Mouse (Mus musculus): ENCODE measurements around the gene Inpp5d.

Gene Inpp5d

DNA sequence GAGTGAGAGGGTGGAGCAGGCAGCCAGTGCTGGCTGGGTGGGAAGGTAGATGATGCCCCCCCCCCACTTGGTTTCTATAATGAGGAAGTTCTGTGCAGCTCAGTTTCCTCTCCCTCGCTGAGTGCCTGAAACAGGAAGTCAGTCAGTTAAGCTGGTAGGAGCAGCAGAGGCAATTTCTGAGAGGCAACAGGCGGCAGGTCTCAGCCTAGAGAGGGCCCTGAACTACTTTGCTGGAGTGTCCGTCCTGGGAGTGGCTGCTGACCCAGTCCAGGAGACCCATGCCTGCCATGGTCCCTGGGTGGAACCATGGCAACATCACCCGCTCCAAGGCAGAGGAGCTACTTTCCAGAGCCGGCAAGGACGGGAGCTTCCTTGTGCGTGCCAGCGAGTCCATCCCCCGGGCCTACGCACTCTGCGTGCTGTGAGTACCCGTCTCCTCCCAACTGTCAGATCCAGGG lies at the start of gene Inpp5d:
TSS of gene Inpp5d (plus strand) at position 102 of the 458 bp plus-strand sequence.
- no peak for DNase-seq (ENCODE audit: low spot score in 2 of 2)

DNA sequence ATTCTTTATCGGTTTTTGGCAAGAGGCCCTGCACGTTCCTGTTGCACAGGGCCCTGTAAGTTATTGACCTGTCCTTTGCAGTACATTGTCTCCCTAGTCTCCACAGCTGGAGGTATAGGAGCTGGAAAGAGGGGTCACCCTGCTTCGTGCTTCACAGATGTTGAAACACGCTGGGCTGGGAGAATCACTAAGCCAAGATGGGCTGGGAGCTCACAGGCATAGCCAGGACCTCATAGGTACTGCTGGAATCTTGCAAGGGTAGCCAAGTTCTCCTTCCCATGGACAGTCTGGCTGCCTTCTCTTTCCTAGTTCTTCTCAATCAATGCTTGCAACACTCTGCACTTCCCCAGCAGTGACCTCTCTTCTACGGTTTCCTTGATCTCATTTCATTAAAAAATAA lies 46.9 kb upstream of the Inpp5d start:
- no peak for DNase-seq (ENCODE audit: low spot score in 2 of 2)

DNA sequence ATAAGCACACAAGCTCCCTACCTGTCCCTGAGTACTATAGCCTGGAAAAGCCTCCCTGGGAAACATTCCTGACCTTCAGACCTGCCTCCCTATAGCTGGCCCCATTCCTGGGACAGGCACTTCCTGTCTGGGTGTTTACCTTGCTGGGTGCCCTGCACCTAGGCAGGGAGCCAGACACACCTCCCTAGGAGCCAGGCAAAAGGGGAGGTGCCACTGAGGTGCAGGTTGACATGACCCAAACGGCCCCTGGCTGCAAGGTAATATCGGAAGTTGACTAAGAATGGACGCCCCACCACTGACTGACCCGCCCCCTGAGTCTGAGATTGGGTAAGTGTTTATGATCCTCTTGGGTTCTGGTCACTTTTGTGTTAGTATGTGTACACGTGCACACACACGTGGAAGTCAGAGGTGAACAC lies 46.3 kb upstream of the Inpp5d start, which contains the start of gene Ngef:
TSS of gene Ngef (minus strand) at position 71 of the 416 bp plus-strand sequence.
- no peak for DNase-seq (ENCODE audit: low spot score in 2 of 2)

DNA sequence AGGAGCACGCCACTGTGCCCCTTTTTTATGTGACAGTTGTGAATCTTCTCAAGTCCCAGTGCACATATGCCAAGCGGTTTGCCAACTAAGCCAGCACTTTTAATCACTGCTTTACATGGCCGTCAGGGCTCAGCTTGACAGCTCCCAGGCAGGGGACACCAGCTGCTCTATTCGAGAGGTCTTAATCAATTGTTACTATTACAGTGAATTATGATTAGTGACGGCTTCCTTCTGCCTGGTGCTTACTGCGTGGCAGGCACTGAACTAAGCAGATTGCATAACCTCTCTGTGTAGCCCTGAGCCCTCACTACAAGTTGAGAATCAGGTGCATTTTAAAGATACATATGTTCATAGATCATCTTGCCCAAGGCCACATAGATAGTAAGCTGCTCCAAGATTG lies 45.8 kb upstream of the Inpp5d start:
- no peak for DNase-seq (ENCODE audit: low spot score in 2 of 2)

DNA sequence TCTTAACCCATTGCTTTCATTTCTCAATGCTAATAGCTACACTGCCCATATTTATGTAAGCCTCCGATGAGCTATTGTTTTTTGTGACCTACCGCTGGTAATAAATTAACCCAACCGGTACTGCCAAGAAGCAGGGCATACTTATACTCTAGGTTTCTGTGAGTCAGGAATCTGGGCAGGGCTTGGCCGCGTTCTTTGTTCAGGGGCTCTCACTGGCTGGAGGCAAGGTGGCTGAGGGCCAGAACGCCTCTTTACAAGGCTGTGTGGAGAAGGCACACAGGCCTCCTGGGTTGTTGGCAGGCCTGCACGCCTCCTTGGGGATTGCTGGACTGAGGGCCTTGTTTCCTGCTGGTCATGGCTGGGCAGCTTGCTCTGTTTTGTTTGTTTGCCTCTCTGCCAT lies 45.3 kb upstream of the Inpp5d start:
- DNase-seq (ENCODE audit: low spot score in 2 of 2): no peak

DNA sequence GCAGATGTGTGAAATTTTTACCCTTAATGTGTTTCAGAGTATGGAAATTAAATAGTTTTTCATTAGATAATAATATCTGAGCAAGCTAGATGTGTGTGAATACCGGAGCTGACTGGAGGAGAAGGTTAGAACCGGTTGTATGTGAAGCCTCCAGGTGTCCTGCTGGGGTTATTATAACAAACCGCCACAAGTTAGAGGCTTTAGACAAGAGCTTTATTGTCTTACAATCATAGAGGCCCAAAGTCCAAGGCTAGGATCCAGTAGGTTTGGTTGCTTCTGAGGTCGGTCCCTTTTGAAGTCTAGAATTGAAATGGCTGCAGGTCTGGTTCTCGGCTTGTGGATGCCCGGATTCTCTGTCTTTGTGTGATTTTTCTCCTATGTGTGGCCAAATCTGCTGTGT lies 41.1 kb upstream of the Inpp5d start:
- DNase-seq (ENCODE audit: low spot score in 2 of 2): no peak

DNA sequence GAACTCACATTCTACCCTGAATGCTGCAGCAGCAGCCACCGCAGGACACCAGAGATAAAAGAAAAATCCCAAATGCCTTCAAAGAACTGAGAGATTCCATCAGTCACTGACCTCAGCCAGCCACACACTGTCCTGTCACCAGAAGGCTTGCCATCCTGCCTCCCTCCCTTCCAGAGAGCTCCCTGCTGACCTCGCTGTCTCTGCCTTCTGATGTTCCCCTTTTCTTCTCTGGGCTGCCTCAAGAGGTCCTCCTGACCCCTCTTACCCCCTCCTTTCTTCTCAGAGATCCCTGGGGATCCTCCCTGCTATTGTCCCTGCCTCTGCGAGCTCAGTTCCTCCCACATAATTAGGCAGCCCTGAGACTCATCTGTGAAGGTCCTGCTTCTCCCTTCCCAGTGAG lies 39.3 kb upstream of the Inpp5d start:
- DNase-seq (ENCODE audit: low spot score in 2 of 2): no peak

DNA sequence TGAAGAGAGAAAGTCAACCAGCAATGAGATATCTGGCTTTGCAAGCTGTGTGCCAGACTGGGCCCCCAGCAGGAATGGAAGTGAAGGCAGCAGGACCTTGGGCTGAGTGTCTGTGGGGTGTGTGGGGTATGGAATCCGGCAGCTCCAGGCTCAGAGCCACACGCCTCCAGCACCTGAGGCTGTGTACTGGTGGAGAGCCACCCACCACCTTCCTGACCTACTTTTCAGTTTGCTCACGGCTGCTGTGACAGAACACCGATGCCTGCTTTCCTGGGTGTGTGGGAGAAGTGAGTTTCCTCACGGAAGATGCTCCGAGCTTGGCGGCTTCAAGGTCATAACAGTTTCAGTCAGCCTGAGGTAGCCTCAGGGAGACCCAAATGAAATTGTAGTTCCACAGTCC lies 30.9 kb upstream of the Inpp5d start:
- DNase-seq (ENCODE audit: low spot score in 2 of 2): peak in 1 of 2 experiments; percentile 34

DNA sequence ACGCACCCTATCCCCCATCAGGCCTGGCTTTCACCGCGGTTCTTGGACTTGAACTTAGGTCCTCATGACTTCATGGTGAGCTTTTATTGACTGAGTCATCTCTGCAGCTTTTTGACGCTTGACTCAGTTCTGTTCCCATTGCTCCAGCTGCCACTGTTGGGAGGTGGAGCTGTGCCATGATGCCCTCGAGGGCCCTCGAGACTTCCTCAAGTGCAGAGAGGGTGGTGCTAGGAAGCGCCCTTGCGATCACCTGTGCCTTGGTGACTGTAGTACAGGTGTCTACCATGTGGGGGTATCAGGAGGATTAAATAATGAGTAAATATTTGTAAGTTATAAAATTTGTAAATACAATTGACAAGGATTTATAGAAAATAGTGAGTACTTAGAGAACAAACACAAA lies 30.1 kb upstream of the Inpp5d start:
- no peak for DNase-seq (ENCODE audit: low spot score in 2 of 2)

DNA sequence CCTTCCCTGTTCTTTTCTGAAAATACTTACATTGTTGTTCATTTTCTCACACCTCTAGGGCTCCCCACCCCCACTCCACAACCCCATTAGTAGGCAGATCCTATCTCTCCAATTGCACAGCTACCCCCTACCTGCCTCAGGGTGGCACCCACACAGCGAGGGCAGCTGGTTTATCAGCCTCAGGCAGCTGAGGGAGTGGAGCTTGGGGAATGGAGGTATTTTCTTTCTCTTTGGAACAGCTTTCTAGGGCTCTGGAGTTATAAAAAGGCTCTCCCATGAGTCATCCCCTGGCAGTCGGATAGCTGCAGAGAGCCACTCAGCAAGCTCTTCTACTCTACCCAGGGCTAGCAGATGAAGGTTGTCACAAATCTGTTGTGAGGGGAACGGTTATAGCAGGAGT lies 25.9 kb upstream of the Inpp5d start:
- peak in 1 of 2 experiments; percentile 23 for DNase-seq (ENCODE audit: low spot score in 2 of 2)

DNA sequence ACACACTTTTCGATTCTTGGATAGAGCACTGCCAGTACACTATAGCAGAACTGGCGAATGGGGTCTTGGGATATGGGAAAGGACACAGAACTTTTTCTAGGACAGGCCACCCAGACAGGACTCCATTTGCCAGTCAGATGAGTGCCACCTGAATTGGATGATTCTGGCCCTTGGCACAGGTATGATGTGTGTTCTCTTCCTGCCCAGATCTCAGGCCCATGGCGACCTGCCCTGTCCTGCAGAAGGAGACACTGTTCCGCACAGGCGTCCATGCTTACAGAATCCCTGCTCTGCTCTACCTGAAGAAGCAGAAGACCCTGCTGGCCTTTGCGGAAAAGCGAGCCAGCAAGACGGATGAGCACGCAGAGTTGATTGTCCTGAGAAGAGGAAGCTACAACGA lies 25.4 kb upstream of the Inpp5d start:
- no peak for DNase-seq (ENCODE audit: low spot score in 2 of 2)

DNA sequence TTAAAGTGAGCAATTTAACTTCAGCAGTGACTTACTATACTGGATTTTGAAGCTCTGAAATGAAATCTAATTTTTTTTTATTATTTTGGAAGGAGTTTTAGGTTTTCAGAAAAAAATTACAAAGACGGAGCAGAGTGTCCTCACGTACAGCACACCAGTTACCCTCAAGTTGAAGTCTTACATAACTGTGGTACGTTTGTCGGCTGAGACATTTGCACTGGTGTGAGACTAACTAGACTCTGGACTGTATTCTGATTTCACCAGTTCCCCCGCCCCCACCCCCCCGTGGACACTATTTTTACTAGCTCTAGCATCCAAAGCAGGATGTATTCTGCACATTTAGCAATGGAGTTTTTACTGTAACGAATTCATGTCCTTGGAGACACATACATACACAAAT lies 19.6 kb upstream of the Inpp5d start:
- DNase-seq (ENCODE audit: low spot score in 2 of 2): no peak

DNA sequence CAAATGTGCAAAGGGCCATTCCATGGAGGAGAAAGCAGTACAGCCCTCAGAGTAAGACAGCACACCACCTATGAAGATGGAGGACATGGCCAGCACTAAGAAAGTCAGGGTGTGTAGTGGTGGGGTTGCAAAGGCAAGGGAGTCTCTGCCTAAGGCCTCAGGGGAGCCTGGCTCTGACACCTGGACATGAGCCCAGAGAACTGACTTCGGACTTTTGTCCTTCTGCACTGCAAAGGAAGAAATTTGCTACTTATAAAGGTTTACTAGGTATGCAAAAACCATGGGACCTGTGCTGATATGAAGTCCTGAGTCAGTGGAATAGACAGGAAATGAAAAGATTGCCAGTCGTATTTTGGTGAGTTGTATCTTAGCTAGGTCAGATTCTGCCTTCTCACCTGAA lies 18.3 kb upstream of the Inpp5d start:
- no peak for DNase-seq (ENCODE audit: low spot score in 2 of 2)

DNA sequence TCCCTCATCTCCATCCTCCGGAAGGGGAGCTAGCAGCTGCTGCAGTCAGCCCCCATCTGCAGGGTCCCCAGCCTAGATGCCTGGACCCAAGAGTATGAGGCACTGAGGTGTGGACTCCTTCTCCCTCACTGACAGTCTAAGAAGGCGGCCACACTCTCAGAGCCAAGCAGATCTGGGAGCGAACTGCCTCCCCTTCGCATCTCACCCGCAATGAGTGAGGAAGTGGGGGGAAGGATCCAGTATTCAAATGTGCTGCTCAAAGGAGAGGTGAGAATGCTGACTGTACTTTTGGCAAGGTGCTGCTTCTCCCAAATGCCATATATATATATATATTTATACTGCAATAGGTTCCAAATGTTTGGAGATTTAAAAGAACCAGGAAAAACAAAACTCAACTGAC lies 16.7 kb upstream of the Inpp5d start:
- no peak for DNase-seq (ENCODE audit: low spot score in 2 of 2)

DNA sequence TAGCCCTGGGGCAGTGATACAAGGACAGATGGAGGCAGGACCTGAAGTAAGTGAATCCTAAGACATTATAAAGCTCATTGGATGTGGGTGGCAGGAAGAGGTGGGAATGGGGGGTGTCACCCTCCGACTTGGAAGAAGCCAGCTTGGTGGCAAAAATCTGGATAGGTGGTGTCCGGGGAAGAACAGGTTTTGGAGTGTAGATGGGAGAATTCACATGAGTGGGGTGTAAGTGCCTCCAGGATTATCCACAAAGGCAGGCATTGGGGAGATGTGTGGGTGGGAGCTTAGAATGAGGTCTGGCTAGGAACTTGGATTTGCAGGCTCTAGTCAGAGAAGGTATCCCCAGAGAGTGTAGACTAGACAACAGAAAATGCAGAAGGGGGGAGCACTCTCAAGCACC lies 14.8 kb upstream of the Inpp5d start:
- no peak for DNase-seq (ENCODE audit: low spot score in 2 of 2)

DNA sequence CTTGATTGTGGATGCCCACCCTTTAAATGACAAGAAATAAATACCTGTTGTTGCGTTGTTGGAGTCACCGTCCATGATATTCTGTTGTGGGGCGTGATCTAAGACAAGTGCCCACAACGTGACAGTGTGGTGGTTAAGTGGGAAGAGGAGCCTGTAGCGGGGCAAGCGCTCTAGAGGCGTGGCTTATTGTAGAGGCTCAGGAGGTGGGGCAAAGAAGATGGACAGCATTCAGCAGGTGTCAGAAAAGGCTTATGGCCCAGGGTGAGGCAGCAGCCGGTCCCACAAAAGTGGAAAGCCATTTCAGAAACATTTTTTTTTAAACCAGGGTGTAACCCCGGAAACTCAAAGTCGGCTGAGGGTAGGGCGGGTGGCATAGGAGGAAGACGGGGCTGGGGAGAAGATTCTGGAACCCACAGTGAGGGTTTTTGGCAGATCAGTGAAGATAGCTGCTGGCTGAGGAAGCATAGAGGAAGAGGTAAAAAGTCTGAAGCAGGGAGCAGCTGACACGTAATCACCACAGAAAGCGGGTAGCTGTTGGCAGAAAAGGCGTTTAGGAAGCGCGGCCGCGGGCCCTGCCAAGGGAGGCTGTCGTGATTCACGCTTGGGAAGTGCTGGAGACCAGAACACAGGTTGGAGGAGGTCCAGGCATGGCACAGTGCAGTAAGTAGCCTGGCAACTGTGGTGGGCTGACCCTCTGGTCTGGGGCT lies 12.6 kb upstream of the Inpp5d start:
- DNase-seq (ENCODE audit: low spot score in 2 of 2): peak in 1 of 2 experiments; percentile 54

DNA sequence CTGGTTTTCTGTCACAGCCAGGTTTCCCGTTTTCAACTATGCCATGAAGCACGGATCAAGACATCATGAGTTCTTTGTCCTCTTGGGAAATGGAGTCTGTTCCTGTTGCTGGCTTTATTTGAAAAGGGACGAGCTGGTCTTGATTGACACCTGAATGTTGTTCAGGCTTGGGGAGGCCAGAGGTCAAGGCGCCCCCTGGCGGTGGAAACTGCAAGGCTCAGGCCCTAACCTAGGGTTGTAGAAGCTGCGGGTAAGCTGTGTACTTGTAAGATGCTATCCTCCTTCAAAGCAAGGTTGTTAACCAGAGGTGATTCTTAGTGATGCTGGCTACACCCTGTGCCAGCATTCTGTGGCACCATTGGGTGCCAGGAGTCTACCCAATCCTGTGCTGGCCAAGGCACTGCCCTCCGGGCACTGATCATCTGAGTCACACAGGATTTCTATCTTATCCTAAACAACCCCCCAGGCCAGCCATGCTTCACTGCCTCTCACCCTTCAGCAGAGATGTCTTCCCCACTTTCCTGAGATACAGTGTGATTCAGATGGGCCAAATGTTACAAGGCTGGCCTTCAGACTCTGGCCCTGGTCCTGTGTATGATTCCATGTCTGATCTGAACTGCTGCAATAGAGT lies 11.6 kb upstream of the Inpp5d start:
- peak in 1 of 2 experiments; percentile 42 for DNase-seq (ENCODE audit: low spot score in 2 of 2)

DNA sequence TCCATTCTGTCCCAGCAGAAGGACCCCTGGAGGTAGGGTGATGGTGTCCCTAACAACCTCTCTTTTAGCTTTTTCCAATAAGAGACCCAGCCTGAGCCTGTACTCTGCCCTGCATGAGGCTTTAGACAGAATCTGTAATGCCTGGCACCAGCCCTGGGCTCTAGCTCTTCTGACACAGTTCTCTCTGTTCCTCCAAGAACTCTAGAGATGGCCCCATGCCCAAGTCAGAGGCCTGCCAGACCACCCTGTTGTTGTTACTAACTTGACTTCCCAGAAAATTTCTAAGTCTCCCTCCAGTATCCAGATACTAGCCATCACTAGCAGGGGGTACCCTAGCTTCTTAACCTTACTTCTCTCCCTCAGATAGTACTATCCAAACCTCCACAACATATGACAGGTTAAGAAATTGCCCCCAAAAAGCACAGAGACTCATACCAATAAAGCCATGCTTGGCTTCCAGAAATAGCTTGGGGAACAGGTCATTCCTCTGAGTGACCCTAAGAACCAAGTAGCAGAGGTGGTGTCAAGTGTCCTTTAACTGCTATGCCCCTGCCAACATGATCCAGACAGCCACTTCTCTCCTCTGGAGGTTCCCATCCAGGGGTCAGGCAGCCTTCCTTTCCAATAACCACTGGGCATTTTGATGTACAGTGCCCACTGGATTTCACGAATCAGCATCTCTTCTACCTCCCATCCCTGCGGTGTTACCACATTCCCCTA lies 5.4 kb upstream of the Inpp5d start:
- DNase-seq (ENCODE audit: low spot score in 2 of 2): no peak

DNA sequence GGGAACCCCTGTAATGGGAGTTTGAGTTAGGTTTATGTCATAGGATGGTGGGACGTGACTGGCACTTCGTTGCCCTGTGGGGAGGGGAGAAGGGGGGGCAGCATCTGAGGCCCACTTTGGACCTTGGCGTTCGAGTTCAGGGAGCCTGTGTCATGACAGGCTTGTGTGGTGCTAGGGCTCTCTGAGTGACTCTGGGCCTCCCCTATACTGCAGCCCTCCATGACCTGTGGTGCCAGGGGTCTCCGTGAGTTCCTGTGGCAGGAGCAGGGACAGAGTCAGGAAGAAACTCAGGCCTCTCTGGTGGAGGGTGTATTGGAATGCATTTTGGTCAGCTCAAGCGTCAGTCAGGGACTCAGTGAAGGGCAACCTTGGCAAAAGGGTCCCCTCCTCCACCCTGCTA lies 581 bp downstream of the Inpp5d start:
- DNase-seq (ENCODE audit: low spot score in 2 of 2): no peak

DNA sequence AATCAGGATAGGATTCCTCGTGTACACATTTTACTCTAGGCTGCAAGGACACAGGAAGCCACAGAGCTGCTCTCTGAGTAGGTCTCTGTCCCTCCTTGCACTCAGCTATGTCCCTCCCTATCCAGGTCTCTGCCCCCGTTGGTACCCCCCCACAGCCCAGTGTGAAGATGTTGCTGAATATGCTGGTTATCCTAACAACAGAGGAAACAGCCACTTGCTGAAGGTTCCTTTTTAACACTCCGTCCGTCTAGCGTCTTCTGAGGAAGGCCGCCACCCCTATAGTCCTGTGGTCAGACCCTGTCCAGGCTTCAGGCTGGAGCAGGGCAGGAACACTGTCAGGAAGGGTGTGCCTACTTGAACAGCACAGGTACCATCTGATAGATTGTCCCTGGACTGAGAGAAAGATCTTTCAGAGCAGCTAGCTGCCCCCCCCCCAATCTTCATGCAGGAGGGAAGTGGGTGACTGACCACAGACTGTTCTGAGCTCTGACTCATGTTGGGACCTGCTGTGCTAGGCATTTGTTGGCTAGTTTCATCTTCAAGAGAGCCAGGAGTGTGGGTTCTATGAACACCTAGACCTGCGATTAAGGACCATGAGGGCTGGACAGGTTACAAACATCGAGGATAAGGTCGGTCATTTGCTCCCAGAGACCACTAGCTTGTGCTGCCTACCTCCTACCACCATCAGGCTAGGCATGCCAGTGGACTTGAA lies 1.2 kb downstream of the Inpp5d start:
- no peak for DNase-seq (ENCODE audit: low spot score in 2 of 2)

DNA sequence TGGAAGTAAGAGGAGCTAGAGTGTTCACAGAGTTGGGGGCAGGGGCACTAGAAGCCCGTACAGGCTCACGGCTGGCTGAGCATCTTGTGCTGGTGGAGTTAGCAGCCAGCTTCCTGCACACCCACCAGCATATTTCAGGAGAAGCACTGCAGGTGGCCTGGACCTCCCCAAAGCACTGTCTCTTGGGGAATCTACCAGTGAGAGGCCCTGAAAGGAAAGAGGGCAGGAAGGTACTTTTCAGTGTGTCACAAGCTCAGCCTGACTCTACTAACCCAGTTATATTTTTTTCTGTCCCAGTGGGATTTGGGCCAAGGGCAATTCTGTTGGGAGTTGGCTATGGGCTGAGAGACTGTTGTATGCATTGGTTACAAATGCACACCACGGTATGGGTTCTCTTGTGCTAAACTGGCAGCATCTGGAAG lies 1.8 kb downstream of the Inpp5d start:
- DNase-seq (ENCODE audit: low spot score in 2 of 2): no peak

DNA sequence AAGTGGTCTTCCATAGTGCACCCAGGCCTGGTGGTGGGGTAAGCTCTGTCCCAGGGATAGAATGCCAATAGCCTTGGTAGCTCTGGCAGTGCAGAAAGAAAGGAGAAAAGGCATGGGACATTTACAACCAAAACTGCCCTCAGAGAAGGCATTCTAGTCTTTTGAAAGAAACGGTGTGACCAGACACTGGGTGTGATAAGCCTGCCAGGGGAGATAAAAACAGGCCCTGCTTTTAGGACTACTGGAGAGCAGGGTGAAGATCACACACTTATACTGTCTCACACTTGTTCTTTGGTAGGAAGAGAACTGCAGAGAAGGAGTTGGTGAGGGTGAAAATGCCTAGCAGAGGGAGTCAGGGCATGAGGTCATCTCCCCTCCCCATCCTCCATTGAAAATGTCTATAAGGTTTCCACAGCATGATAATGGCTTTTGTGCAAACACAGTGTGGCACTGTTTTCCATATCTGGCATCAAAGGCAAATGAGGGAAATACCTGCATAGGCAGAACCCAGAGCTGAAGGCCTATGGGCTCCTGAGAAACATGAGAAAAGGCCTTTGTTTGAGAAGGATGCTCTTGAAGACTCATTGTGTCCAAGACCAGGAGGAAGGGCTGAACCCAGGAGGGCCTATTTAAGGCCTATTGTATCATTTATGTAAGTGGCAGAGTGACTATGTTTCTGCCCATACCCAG lies 4.0 kb downstream of the Inpp5d start:
- DNase-seq (ENCODE audit: low spot score in 2 of 2): no peak
